Mouse (Mus musculus): ENCODE results near the gene Elmo1.

DNA sequence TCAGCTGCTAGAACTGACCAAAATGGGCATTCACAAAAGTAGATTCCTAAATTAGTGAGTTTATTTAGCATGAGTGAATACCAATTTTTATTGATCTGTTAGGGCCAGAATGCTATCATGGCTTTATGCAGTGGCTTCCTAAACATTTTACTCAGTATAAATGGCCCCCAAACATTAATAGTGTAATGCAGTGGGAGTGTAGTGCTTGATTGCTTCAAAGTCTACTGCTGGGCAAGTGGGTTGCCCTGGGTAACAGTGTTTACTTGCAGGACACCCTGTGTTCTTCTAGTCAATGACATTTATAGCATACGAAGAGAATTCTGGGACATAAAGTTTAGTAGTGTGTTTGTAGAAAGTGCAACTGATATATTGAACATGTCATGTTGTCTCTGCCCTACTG, 27.3 kb downstream of the Elmo1 start:
- TF ChIP-seq GATA1 (IDR thresholded peaks at IDR 0.05; ENCODE audit: low read length) (no peak), TAL1 (IDR thresholded peaks at IDR 0.05; ENCODE audit: low read length) (no peak)
